Mouse (Mus musculus) layer of hippocampus, postnatal 36 days (tissue): ENCODE measurements at regions not wholly inside any gene's neighbourhood (a gene's known extent, or its start where the extent isn't known, plus 50 kb on each side); places are given as distances from the start of the nearest gene placed in this dataset.

Experiments used
- DNase-seq, 2 experiments: peaks; one replicate each; pipeline ENCODE4 v3.0.0; 2022

DNA sequence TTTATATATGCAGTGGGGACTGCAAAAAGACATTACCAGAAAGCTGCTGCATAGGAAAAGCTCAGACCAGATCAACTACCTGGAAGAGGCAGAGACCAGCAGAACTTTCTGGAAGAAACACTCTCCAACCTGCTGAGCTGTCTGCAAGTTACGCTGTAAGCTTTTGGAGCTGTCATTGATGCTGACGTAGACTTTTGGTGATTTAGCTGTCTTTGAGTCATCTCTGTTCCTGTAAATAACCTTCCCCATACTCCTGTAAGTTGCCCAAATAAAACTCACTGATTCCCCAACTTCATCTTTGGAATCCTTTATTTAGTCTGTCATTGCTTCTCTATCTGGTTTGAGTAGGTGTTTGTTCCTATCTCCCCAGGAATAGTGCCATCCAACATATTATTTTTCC is 218.5 kb upstream of the Gbe1 start:
- DNase-seq = no peak

DNA sequence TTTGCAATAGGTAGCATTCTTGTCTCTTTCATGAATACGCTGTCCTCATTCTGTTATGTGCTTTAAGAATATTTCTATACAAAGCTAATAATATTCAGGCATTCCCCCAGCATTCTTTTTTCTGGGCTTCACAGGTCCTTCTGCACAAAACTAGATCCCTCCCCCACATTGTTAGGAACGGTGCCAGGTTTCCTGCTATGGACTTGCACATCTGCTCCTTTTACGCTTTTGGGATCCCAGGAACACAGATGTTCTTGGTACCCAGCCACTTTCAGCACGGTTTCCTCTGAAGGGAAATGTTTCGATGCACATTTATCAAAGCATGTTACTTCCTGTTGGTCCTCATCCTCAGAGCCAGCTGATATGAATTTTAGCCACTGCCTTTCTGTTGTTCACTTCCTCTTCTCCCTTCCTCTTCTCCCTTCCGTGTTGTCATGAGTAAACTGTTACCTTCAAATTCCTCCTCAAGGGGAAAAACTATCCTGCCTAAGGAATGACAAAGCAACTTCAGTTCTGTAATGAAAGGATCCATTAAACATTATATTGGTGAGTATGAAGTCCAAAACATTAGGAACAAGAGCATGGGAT is 209.9 kb upstream of the Gbe1 start:
- DNase-seq = no peak

DNA sequence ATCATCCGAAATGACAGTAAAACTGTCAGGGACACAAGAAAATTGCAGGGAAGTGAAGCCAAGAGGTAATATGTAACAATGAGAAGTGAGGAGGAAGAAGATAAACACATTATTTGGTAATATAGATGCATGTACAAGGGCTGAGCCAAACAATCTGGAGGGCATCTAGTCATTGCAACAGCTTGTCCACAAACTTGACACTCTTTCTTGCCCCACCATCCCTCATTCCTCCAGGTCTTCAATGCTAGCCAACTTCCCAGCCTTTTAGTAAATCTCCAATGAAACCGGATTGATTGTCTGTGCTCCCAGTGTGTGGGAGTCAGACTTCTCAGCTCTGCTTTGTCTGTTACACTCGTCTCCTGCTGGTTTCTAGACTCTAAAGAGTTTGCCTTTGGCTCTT is 172.3 kb upstream of the Gbe1 start:
- no peak for DNase-seq

DNA sequence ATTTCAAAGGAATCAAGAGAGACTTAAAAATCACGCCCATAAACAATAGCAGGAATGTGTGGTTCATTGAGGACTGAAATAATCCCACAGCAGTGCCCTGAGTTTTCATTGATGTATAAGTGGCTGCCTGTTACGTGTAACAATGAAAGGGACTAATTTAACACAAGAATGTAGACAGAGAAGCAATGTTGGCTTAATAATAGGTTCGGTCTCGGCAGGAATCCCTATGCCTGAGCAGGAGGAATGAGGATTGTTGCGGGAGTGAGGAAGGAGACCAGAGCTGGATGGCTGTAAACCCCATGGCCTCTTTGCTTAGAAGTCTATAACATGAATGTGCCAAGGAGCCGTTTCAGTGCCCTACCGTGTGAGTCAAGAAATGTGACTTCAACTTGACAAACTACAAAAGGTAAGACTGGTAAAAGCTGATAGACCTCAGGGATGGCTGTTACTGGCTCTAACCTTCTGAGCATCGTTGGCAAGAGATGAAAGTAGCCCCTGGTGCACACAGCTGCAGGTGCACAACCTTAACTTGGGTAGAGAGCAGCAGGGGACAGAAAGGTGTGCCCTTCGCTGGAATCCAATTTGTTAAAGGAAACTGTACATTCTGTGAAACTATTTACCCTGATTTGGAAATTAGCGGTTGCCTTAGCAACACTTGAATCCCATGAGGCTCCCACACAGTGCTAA is 165.9 kb upstream of the Gbe1 start:
- no peak for DNase-seq

DNA sequence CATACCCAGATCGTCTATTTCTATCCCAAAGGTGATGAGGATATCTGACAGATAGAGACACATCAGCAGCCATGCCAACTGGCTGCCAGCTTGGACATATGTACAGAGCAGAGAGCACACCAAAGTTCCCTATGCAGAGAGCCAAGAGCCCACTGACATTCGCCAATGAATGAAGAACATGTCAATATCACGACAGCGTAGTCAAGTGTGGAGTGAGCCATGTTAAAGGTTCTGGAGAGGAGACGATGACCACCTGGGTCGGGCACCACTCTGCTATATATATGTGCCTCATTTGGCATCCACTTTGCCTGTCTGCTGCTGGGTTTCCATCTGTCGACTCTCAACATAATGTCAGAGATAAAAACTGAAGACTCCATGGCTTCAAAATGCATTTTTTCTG is 159.2 kb upstream of the Gbe1 start:
- DNase-seq = no peak

DNA sequence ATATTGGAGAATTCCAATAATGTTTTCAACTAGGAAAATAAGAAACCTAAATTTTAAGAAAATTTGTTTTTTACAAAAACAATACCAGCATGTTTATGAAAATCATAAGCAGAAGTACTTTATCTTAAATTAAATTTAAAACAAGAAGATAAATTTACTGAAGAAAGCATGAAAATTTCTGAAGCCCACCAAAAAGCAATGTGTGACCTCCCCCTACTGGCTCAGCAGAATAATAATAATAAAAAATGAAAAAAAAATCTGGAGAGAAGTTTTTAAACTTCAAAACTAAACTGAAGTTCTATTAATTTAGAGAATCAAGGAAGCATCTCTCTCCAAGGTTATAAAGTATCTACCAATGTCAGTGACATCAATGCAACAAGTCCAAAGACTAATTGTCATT is 153.2 kb upstream of the Gbe1 start:
- no peak for DNase-seq

DNA sequence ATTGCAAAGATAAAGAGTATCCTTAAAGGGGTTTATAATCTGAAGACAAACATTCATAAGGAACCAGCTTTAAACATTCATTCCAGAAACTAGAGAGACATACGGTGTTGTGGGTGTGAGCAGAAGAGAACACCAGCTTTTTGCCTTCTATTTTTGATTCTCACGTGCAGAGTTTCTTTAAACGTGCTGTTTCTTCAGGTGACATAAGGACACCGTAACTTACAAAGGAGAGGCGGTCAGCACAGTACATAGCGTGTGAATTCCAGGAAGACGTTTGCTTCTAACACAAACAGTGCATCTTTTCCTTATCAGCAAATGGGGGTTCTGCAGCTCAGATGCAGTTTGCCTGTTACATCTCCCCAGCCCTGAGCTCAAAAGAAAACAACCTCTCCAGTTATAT is 138.6 kb upstream of the Gbe1 start:
- peak in 1 of 2 experiments; percentile 13 for DNase-seq

DNA sequence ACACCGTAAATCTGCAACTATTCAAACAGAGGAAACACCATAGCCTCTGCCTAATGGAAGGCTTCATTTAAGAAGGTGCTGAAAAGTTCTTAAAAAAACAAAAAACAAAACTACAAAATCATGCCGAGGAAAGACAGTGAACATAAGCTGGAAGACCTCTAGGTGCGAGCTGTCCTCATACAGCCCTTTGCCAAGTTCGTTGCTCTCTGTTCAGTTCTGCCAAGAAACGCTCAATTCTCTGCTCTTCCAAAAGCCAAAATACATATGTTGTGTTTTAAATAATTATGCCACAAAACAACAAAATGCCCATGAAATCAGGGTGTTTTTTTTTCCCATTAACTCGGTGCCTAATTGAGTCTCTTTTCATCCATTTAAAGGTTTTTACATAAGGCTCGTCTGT is 134.8 kb upstream of the Gbe1 start:
- DNase-seq = no peak

DNA sequence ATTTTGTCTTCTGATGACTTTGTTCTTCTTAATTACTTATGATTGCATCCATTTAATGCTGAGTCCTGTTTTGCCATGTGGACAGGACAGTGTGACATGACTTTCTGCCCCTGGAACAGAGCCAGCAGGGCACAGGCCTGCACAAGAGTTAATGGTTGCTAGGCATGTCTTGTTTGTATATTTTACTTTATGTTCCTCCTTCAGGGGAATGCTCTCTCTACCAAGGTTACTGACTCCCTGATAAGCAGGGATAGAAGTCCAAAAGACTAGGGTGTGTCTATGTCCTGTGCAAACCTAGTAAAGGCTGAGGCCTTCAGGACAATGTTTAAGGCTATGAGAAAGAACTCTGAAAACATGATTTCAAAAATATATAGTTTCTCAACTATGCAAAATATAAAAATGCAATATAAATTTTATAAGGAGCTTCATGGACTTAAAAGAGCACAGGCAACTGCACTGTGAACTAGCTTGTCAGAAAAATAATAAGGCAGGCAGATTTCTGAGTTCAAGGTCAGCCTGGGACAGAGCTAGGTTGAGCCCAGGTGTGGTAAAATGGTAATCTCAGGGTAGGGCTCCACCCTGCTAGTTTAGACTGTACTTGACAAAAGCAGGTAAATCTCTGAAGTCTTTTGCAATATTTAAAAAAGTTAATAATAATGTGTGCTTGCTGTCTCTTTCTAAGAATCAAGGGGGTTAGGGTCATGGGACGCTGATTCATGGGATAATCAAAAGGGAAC is 99.7 kb upstream of the Gbe1 start:
- DNase-seq = no peak

DNA sequence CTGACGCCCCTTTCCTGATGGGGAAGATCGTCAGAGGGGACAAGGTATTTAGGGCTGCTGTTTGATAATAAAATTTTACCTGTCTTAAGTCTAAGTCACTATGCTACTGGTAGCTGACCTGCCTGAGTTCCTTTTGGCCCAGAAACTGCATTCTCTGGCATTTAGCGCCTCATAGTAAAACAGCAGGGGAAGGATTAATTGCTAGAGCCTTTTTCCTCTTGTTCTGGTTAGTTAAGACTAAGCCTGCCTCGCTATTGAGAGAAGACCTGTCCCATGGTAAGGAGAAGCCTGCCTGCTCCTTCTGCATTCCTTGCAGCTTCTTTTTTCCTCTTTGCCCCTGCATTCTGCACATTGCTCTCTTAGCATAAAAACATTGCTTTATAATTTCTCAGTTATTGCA is 98.9 kb upstream of the Gbe1 start:
- DNase-seq = no peak

DNA sequence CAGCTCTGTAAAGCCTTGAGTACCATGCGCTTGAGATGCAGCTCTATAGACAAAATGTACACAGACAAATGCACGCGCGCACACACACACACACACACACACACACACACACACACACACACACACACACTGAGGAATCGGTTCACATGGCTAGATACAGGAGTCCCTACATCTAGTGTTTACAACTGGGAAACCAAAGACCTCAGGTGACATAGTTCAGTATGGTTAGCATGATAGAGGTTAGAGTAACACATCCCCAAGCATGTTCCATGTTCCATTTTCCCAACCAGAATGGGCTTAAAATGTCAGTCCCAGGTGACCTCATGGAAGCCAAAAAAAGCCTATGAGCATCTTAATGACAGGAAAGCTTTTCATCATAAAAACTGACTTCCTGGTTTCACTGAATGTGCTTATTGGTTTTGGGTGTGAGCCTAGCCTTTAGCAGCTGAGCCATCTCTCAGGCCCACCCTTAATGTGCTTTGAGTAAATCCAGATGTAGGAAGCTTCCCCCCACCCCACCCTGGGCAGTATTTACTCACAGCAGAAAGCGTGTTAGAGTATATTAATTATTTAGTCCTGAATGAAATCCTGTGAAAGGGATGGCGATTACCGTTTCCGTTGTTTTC is 86.0 kb upstream of the Gbe1 start:
- no peak for DNase-seq

DNA sequence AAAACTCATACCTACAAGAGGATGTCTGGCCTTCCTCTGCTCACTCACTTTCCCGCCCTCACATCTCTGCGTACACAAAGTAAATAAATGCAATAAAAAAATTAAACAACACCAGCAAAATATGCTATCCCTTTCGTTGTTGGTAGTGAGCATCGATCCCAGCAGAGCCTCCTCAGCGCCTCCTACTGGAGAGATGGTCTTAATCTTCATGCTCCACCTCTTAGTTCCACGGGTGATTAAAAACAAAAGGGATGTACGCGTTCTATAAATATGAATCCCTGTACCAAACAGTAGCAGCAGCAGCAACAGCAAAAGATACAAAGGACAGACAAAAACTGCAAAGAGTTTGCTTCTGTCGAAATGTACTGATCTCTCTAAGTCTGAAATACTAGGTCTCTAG is 81.0 kb upstream of the Gbe1 start:
- no peak for DNase-seq

DNA sequence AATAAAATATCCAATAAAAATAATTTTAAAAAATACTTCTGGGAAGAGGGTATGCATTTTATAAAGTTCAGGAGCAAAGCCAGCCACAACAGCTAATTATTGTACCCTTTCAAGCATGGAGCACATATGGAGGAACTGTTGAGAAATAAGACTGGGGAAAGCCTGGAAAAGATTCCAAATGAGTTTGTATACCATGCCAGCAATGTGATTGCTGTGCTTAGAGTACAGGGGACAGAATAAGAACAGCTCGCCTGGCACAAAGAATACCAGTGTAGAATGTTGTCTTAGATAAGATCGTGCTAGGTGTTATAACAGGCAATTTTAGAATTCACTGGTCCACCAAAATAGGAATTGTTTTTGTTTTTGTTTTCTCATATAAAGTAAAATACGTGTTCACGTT is 78.6 kb upstream of the Gbe1 start:
- DNase-seq = no peak

DNA sequence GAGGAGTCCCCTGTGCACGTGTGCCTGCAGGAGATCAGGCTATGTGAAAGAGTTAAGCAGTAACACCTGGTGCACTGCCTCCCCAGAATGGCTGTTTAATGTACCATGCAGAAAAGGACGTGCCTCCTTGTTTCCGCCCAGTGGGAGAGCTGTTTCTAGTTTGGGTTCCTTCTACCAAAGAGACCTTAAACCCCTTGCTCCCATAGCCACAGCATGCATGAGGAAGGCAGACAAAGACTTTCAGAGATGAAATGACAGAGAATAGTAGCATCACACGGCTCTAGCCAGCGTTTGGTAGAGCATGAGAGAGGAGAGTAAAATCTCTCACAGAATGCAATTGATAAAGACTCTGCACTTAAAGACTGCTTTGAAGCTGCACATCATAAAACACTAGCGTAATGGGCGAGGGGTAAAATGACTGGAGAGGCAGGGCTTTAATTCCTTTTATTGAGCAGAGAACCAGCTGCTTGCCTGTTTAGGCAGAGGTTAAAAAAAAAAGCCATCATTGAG is 74.3 kb upstream of the Gbe1 start:
- DNase-seq = no peak

DNA sequence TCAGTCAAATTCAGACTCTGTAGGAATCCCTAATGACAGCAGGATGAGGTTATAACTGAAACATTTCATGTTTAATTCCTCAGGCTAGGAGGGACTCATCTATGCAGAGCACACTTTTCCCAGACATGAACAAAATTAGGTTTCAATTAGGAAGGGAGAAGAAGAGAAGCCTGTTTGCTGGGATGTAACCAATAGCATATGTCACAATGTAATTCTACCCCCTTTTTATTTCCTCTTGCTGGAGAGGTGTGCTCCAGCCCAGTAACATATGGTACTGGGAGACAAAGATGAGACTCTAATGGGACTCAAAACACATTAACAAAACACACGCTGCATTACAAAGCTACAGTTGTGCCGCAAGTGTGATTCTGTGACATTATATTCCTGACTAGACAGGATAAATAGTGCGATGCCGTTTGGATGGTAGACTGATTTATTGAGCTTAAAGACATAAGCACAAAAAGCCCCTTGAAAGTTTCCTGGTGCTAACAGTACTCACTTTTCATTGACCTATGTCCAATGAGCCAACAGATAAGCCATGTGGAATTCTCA is 69.5 kb upstream of the Gbe1 start:
- DNase-seq = no peak

DNA sequence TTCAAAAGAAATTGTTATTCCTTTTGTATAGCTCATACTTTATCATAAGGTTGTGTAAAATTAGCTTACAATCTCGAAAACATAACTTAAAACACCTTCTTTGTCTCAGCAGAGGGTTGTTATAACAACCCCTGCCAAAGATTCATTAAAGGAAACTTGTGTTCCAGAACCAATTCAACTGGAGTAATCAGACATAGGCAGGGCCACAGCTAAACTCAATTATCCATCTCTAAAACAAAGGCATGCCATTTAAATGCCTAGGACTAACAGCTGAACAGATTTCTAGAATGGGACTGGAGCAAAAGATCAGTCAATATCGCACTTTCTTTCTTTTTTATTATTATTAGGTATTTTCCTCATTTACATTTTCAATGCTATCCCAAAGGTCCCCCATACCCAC is 68.8 kb upstream of the Gbe1 start:
- no peak for DNase-seq

DNA sequence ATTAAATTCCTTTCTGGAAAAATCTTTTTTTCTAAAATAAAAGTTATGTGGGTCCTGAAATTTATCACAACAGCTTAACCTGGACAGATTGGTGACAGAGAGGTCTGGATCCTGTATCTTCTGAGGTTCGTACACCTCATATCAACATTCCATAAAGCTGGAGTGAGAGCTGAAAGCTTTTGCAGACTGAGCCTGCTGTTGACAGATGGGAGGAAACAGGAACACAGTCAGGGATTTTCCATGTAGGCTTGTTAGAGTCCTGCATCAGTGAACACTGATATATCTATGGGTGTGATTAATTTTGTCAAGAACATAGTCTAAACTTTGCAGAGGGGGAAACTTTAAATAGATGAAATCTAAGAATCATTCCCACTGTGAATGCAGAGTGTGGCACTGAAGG is 54.4 kb upstream of the Gbe1 start:
- no peak for DNase-seq

DNA sequence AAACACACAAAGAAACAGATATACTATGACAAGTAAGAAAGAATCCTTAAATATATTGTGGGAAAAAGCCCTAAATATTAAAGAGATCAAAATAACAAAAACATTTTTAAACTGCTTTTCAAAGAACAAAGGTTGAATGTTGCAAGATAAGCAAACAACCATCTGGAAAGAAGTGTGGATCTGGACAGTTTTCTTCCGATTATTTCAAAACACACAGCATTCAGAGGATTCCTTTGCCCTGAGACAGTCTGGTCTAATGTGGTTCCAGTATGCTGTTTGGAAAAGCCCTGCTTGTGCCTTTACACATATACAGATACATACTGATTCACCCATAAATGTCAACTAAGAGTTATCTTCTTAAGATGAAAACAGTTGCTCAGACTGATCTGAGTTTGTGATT is 53.6 kb upstream of the Gbe1 start:
- DNase-seq = no peak
